Mouse (Mus musculus): ENCODE results near the gene Nos1. TPM values are rescaled to one million over a fixed set of nuclear protein-coding genes. Genes with fewer than 3 reads are reported as not detected.

Gene Nos1
- polyA plus RNA-seq, 1 experiment from 2014 or later: 7.2 TPM

Other genes starting within 250 kb of the Nos1 start
- 183 and 193 TPM in 2 replicates for gene Fbxo21, start 195.7 kb downstream of the Nos1 start, polyA plus RNA-seq (2015; fragmentation: Nextera tagmentation; extraction: Ambion mirVana)
- gene Tesc, start 246.7 kb downstream of the Nos1 start, polyA plus RNA-seq (2015; fragmentation: Nextera tagmentation; extraction: Ambion mirVana): 9.9 and 10.6 TPM in 2 replicates